Mouse (Mus musculus) spleen, adult 2 months (tissue): Measurements from ENCODE around the gene Doc2b. TPM values are rescaled to one million over a fixed set of nuclear protein-coding genes. Genes with fewer than 3 reads are reported as not detected.

Source experiments
- DNase-seq, 2 experiments: peaks; one replicate each; pipeline versions ENCODE4 v3.0.0 to v3.0.0-alpha.2; 2012 to 2021; ENCODE audit warnings: low spot score in 2 of 2, low read depth in 1 of 2
- H3K27ac ChIP-seq: fragments of 200-500 bp; 2 replicates; pipeline ENCODE4 v1.5.1; 2012; ENCODE audit warnings: low read length, inconsistent platforms; ENCODE audit not compliant: insufficient read depth
- H3K27me3 ChIP-seq: fragments of 200-500 bp; 2 replicates; pipeline ENCODE4 v1.6.1; 2012; ENCODE audit warnings: mild to moderate bottlenecking, moderate library complexity, low read length, inconsistent platforms; ENCODE audit not compliant: control insufficient read depth, insufficient read depth
- H3K36me3 ChIP-seq: fragments of 200-500 bp; 2 replicates; pipeline ENCODE4 v1.6.1; 2012; ENCODE audit warnings: mild to moderate bottlenecking, low read length, inconsistent platforms; ENCODE audit not compliant: control insufficient read depth, insufficient read depth
- H3K4me1 ChIP-seq: fragments of 200-500 bp; 2 replicates; pipeline ENCODE4 v1.6.1; 2011; ENCODE audit warnings: inconsistent platforms; ENCODE audit not compliant: control insufficient read depth, insufficient read depth, insufficient read length
- H3K4me3 ChIP-seq: fragments of 200-500 bp; 2 replicates; pipeline ENCODE4 v1.5.1; 2011; ENCODE audit warnings: mild to moderate bottlenecking, inconsistent platforms; ENCODE audit not compliant: insufficient read depth, insufficient read length; ENCODE audit errors: extremely low read depth
- CTCF ChIP-seq: fragments of 200-500 bp; IDR thresholded peaks from 2 replicates; pipeline ENCODE4 v1.5.1; 2011; ENCODE audit warnings: mild to moderate bottlenecking, inconsistent platforms; ENCODE audit not compliant: insufficient read depth, insufficient read length, insufficient replicate concordance; ENCODE audit errors: extremely low read depth
- POLR2A ChIP-seq: fragments of 200-500 bp; IDR thresholded peaks from 2 replicates; pipeline ENCODE4 v1.6.1; 2011; ENCODE audit warnings: low read depth, low read length, inconsistent platforms
- WGBS: fragments of 180-500 bp; shearing (Covaris S2); methylation state at CpG from one replicate; pipeline ENCODE4 v1.1.7; 2018; 5-methylcytosine and 5-hydroxymethylcytosine counted together
- polyA plus RNA-seq: library from polyadenylated mRNA; depleted of rRNA; stranded (reverse); fragments of >200 nt; gene quantifications from 2 replicates; pipeline ENCODE4 v1.2.3, GENCODE M21; 2012

Gene Doc2b
- polyA plus RNA-seq, 1 experiment: 0.05 TPM

DNA sequence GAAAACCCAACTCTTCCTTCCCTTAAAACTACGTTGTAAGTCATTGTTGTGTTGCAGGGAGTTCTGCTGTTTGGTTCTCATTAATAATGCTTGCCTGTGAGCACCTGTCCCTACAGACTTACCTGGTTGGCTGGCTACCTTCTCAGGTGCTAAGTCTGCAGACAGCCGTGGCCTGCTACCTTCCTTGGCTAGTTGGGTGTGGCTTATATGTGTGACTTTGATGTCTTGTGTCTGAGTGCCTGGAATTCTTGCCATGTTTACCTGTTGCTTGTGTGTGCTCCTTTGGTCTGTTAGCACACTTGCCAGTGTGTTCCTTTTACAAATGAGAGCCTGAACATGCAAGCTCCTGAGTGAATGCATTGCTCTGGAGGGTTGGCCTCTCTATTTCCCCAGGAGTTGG, 33.1 kb downstream of the Doc2b start:
- peaks cover 32% of the 10 kb centered on the region for H3K36me3 ChIP-seq

DNA sequence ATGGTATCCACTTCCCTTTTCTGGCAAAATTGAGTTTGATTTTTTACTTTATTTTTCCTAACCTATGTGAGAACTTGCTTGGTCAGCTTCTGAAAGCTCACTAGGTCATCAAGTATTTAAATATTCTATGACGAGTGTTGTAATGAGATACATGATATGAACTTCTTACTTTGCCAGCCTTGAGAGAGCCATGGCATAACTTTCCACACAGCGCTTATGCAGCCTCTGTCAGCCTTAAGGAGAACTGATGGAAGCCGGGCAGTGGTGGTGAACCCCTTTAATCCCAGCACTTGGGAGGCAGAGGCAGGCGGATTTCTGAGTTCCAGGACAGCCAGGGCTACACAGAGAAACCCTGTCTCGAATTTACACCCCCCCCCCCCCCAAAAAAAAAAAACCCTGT, 35.1 kb downstream of the Doc2b start:
- peaks cover 2% of the 10 kb centered on the region; the same call in 1 of the 2 replicates for H3K4me1 ChIP-seq
- H3K27ac ChIP-seq: no peak overlapping the region
- no peak for DNase-seq
- H3K36me3 ChIP-seq: peaks cover 38% of the 10 kb centered on the region
- TF ChIP-seq POLR2A (no peak), CTCF (no peak)
- no peaks in the 10 kb centered on the region for H3K27me3 ChIP-seq
- 81% methylated on average over 5 of the region's 5 CpGs for WGBS
- no peak overlapping the region for H3K4me3 ChIP-seq

More for the DNA sequence above, 33.1 kb downstream of the Doc2b start:
- H3K27ac ChIP-seq: no peak overlapping the region
- H3K4me3 ChIP-seq: no peak overlapping the region
- WGBS: 82% methylated on average over 2 of the region's 2 CpGs
- TF ChIP-seq CTCF: no peak
- TF ChIP-seq POLR2A: no peak
- H3K4me1 ChIP-seq: peaks cover 2% of the 10 kb centered on the region; the same call in 1 of the 2 replicates
- DNase-seq: no peak
- H3K27me3 ChIP-seq: no peaks in the 10 kb centered on the region

DNA sequence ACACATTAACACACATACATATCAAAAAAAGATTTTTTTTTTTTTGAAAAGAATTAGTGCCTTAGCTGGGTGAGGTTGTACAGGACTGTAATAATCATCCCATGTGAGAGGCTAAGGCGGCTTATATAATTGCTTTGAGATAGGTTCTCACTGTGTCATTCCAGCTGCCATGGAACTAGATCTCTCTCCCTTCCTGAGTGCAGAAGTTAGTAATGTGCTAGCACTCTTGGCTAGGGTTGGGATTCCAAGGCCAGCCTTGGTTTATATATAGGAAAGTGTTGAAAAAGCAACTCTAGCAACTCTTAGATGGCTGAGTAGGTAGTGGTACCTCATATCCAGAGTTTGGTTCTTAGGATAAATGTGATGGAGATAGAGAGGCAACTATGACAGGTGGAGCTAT, 37.3 kb downstream of the Doc2b start:
- Histone ChIP-seq H3K4me1 (peaks cover 2% of the 10 kb centered on the region; the same call in 1 of the 2 replicates), H3K36me3 (peaks cover 35% of the 10 kb centered on the region), H3K27me3 (no peaks in the 10 kb centered on the region), H3K4me3 (no peak overlapping the region), H3K27ac (no peak overlapping the region)
- DNase-seq: no peak
- TF ChIP-seq POLR2A: no peak
- no peak for TF ChIP-seq CTCF
- 97% methylated on average over 1 of the region's 1 CpGs for WGBS

DNA sequence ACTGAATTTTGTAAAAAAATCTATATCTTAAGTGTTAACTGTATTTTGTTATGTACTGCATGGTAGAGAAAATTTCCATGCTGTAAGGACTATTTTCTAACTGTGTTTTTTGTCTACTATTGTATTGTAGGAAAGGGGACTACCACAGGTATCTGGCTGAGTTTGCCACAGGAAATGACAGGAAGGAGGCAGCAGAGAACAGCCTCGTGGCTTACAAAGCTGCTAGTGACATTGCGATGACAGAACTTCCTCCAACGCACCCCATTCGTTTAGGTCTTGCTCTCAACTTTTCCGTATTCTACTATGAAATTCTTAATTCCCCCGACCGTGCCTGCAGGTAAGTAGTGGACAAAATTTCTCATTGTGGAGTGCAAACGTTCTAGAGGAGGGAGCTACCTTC, 39.2 kb downstream of the Doc2b start:
- Histone ChIP-seq H3K27ac (no peak overlapping the region), H3K27me3 (no peaks in the 10 kb centered on the region), H3K4me3 (no peak overlapping the region), H3K4me1 (peaks cover 2% of the 10 kb centered on the region; the same call in 1 of the 2 replicates), H3K36me3 (peaks cover 34% of the 10 kb centered on the region)
- DNase-seq: peak in 1 of 2 experiments; percentile 21
- 39% methylated on average over 8 of the region's 8 CpGs for WGBS
- TF ChIP-seq CTCF: no peak
- TF ChIP-seq POLR2A: no peak

DNA sequence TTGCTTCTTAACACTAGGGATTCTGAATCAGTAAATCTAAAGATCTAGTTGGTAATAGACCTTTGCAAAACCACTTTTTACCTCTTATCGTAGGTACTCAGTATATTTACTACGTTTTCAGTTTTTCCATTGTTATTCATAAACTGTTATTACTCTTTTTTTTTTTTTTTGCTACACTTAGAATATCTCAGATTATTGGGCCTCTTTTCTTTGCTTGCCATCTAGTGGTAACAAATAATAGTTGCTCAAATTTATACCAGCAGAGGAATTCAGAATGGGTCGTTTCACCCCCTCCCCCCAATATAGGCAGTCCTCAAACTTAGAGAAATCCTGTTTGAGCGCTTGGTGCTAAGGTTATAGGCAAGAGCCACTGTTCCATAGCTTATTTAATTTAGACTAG, 44.8 kb downstream of the Doc2b start:
- 60% methylated on average over 4 of the region's 4 CpGs for WGBS
- TF ChIP-seq CTCF: no peak
- TF ChIP-seq POLR2A: no peak
- Histone ChIP-seq H3K4me1 (peaks cover 6% of the 10 kb centered on the region), H3K36me3 (peaks cover 14% of the 10 kb centered on the region), H3K27me3 (no peaks in the 10 kb centered on the region), H3K4me3 (no peak overlapping the region), H3K27ac (no peak overlapping the region)
- DNase-seq: no peak

DNA sequence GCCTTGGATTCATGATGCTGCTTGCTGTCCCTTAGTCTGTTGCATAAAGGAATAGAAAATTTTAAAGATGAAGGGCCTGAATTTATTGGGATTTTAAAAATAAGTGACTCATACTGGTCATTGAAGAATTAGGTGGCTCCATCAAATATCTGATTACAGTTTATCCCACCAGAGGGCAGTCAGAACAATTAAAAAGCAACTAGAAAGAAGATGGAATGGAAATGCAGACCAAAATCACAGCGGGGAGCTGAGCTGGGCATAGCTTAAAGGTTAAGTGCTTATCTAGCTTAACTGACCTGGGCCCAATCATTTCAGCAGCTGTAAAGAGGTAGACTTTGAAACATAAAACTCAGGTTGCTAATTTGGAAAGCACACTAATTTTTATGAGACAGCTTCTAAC, 45.3 kb downstream of the Doc2b start:
- DNase-seq: no peak
- Histone ChIP-seq H3K27me3 (no peaks in the 10 kb centered on the region), H3K27ac (no peak overlapping the region), H3K4me1 (peaks cover 8% of the 10 kb centered on the region), H3K36me3 (peaks cover 10% of the 10 kb centered on the region), H3K4me3 (no peak overlapping the region)
- no peak for TF ChIP-seq CTCF
- TF ChIP-seq POLR2A: no peak
- WGBS: 79% methylated on average over 1 of the region's 1 CpGs

DNA sequence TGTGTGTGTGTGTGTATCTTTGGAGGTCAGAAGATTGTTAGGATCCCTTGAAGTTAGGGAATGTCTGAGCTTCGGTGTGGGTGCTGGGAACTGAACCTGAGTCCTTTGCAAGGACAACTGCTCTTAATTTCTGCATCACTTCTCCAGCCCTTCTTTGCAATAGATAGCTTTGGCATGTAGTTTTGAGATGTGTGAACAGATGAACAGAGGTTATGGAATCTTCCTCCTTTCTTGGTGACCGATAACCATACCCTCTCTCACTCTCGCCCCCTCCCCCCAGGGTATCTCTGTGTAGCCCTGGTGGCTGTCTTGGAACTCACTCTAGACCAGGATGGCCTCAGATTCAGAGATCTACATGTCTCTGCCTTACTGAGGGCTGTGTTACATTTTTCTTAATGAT, 51.1 kb downstream of the Doc2b start:
- TF ChIP-seq CTCF: no peak
- Histone ChIP-seq H3K4me3 (no peak overlapping the region), H3K36me3 (peaks cover 1% of the 10 kb centered on the region), H3K27ac (no peak overlapping the region), H3K4me1 (peaks cover 14% of the 10 kb centered on the region), H3K27me3 (no peaks in the 10 kb centered on the region)
- WGBS: 93% methylated on average over 3 of the region's 3 CpGs
- DNase-seq: no peak

DNA sequence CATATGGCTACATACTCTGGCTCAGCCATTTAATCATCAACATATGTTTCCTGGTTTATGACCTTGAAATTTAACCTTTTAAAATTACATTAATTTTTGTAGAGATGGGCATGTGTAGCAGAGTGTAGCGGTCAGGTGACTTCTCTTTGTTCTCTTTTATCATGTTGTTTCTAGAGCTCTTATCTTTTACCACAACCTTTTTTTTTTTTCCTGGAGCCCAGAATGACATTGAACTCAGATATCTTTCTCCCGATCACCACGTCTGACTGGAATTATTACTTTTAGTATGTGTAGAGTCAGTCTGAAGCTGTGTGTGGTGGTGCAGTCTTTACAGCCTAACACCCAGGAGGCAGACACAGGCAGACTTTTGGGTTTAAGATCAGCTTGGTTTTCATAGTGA, 54.2 kb downstream of the Doc2b start:
- 62% methylated on average over 3 of the region's 3 CpGs for WGBS
- TF ChIP-seq POLR2A: no peak
- TF ChIP-seq CTCF: no peak
- H3K4me3 ChIP-seq: no peak overlapping the region

More for the DNA sequence above, 54.2 kb downstream of the Doc2b start:
- Histone ChIP-seq H3K4me1 (peaks cover 25% of the 10 kb centered on the region), H3K27me3 (no peaks in the 10 kb centered on the region), H3K27ac (no peak overlapping the region), H3K36me3 (peaks cover 1% of the 10 kb centered on the region)
- DNase-seq: no peak
